Mouse (Mus musculus) gastrocnemius, postnatal 36 days (tissue): ENCODE measurements around the gene Rag2. TPM values are rescaled to one million over a fixed set of nuclear protein-coding genes. Genes with fewer than 3 reads are reported as not detected.

ENCODE experiments used
- DNase-seq, 2 experiments: peaks; one replicate each; pipeline ENCODE4 v3.0.0; 2022
- intact Hi-C: fragments of 180-260 bp; cut with DNase I; formaldehyde crosslinking; loops from one replicate; pipeline ENCODE4 v1.15.1; 2025
- total RNA-seq, 2 experiments: library from RNA; stranded (reverse); gene quantifications; 2 replicates each; pipeline ENCODE4 v1.2.3; 2021

Gene Rag2
- total RNA-seq, 2 experiments from 2014 or later: 0.48 TPM; not detected in 1

GRCm38 (mm10) chr2:101678236-101679021, 53.9 kb downstream of the Rag2 start, which contains the start of gene Traf6:
Gene Traf6 (plus strand): TSS chr2:101678429.
- peak; percentile 76 to 86 for DNase-seq
- intact Hi-C loops: no loop called here

- intact Hi-C loops: no loop called here
- no peak for DNase-seq
Observed at GRCm38 (mm10) chr2:101679164-101679784, 54.8 kb downstream of the Rag2 start.

Other genes starting within 250 kb of the Rag2 start
- gene Rag1, start 24.8 kb downstream of the Rag2 start, total RNA-seq: 1 to 10 TPM in 1 of 2 experiments, not detected in 1; 3.5 TPM
- 10 to 100 TPM; 57.9 to 81.9 TPM for gene B230118H07Rik, start 24.8 kb downstream of the Rag2 start, total RNA-seq
- gene Traf6, start 53.7 kb downstream of the Rag2 start, total RNA-seq: 1 to 10 TPM; 7.9 to 9.2 TPM